Mouse (Mus musculus) CH12.LX (cell line): ENCODE data around the gene Aph1a.

Experiments used
- CTCF ChIP-seq, 2 experiments: IDR thresholded peaks in 1 of 2; conservative IDR thresholded peaks in 1 of 2; 2 replicates each; pipeline ENCODE4 v1.5.1; 2011 to 2012; ENCODE audit warnings: low read depth in 2 of 2, low read length in 2 of 2, improper control_type of control experiment in 1 of 2, inconsistent platforms in 1 of 2, mild to moderate bottlenecking in 1 of 2, moderate library complexity in 1 of 2
- EP300 ChIP-seq: IDR thresholded peaks from 2 replicates; pipeline ENCODE4 v1.6.1; 2011; ENCODE audit warnings: low read length, improper control_type of control experiment
- ETS1 ChIP-seq: conservative IDR thresholded peaks from 2 replicates; pipeline ENCODE4 v1.6.1; 2012; ENCODE audit warnings: low read depth, mild to moderate bottlenecking, inconsistent platforms, low read length, improper control_type of control experiment, moderate library complexity
- GABPA ChIP-seq: IDR thresholded peaks from 2 replicates; pipeline ENCODE4 v1.6.1; 2012; ENCODE audit warnings: low read depth, low read length, improper control_type of control experiment, inconsistent platforms; ENCODE audit not compliant: insufficient replicate concordance
- IRF4 ChIP-seq: IDR thresholded peaks from 2 replicates; pipeline ENCODE4 v1.6.1; 2014; ENCODE audit warnings: low read depth, mild to moderate bottlenecking, inconsistent platforms, low read length, improper control_type of control experiment
- MEF2A ChIP-seq: IDR thresholded peaks from 2 replicates; pipeline ENCODE4 v1.6.1; 2014; ENCODE audit warnings: low read depth, mild to moderate bottlenecking, inconsistent platforms, low read length, improper control_type of control experiment, borderline replicate concordance
- NELFE ChIP-seq: IDR thresholded peaks from 2 replicates; pipeline ENCODE4 v1.6.1; 2011; ENCODE audit warnings: low read depth, low read length, improper control_type of control experiment
- NRF1 ChIP-seq: IDR thresholded peaks from 2 replicates; pipeline ENCODE4 v1.6.1; 2014; ENCODE audit warnings: low read depth, mild to moderate bottlenecking, inconsistent platforms, low read length, improper control_type of control experiment, moderate library complexity
- POLR2A ChIP-seq: IDR thresholded peaks from 2 replicates; pipeline ENCODE4 v1.6.1; 2011; ENCODE audit warnings: low read depth, mild to moderate bottlenecking, improper control_type of control experiment, low read length
- SIN3A ChIP-seq: IDR thresholded peaks from 2 replicates; pipeline ENCODE4 v1.6.1; 2012; ENCODE audit warnings: low read length, improper control_type of control experiment, inconsistent platforms
- TCF12 ChIP-seq: IDR thresholded peaks from 2 replicates; pipeline ENCODE4 v1.6.1; 2014; ENCODE audit warnings: low read depth, mild to moderate bottlenecking, inconsistent platforms, low read length, improper control_type of control experiment
- UBTF ChIP-seq: IDR thresholded peaks from 2 replicates; pipeline ENCODE4 v1.6.1; 2012; ENCODE audit warnings: low read depth, mild to moderate bottlenecking, inconsistent platforms, low read length, improper control_type of control experiment, moderate library complexity
- USF1 ChIP-seq: IDR thresholded peaks from 2 replicates; pipeline ENCODE4 v1.6.1; 2014; ENCODE audit warnings: low read depth, mild to moderate bottlenecking, inconsistent platforms, low read length, improper control_type of control experiment
- ZNF384 ChIP-seq: IDR thresholded peaks from 2 replicates; pipeline ENCODE4 v1.6.1; 2012; ENCODE audit warnings: low read depth, low read length, improper control_type of control experiment, inconsistent platforms

DNA sequence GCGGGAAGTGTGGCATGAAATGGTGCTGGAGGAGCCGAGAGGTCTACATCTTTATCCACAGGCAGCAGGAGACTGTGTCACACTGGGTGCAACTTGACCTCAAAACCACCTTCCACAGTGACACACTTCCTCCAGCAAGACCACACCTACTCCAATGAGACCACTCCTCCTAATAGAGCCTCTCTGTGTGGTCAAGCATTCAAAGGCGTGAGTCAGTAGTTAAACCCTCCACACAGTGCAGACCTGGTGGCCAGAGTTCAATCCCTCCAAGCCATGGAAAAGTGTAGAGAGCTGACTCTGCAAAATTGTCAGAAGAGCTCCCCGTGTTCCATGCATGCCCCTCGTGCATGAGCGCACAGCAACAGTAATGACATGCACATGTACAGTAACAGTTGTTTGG, 49.0 kb downstream of the Aph1a start:
- TF ChIP-seq POLR2A: no peak
- TF ChIP-seq CTCF (conservative IDR thresholded peaks at IDR 0.05 in 1 of 2, IDR thresholded peaks at IDR 0.05 in 1 of 2; ENCODE audit: low read depth in 2 of 2, low read length in 2 of 2): no peak
- TF ChIP-seq ZNF384: no peak
- no peak for TF ChIP-seq USF1
- no peak for TF ChIP-seq MEF2A
- no peak for TF ChIP-seq EP300
- TF ChIP-seq IRF4: no peak
- no peak for TF ChIP-seq NELFE
- TF ChIP-seq GABPA: no peak
- TF ChIP-seq SIN3A: no peak
- TF ChIP-seq ETS1: no peak
- no peak for TF ChIP-seq UBTF
- no peak for TF ChIP-seq NRF1
- TF ChIP-seq TCF12: no peak
